Mouse (Mus musculus): Measurements from ENCODE around the gene Kcnk5.

DNA sequence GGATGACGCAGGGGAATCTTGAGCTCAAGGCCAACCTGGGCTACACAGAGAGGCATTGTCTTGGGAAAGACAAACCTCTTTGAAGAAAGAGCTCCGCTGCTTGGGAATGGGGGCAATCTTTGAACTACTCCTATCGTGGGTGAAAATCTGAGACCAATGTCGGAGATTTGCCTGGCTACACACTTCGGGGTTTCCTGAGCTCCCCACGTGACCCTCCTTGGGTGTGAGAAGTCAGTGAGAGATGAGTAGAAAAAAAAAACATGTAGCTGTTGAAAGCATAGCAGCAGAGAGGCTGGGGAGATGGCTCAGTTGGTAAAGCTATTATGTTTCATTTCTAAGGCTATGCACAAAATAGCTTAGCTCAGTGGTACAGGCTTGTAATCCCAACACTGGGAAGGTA, 66.7 kb downstream of the Kcnk5 start:
- no peak for TF ChIP-seq CTCF (conservative IDR thresholded peaks at IDR 0.05; ENCODE audit: insufficient read depth, insufficient read length, low read depth, low read length)
- TF ChIP-seq POLR2A (IDR thresholded peaks at IDR 0.05; ENCODE audit: low read depth, low read length) = no peak
